Mouse (Mus musculus) telencephalon, adult 2 months (tissue): ENCODE data around the gene Ttll12.

Experiments
- DNase-seq: peaks from one replicate; pipeline ENCODE4 v3.0.0-alpha.2; 2011; ENCODE audit warnings: low read depth, low spot score

The Ttll12 gene

DNA sequence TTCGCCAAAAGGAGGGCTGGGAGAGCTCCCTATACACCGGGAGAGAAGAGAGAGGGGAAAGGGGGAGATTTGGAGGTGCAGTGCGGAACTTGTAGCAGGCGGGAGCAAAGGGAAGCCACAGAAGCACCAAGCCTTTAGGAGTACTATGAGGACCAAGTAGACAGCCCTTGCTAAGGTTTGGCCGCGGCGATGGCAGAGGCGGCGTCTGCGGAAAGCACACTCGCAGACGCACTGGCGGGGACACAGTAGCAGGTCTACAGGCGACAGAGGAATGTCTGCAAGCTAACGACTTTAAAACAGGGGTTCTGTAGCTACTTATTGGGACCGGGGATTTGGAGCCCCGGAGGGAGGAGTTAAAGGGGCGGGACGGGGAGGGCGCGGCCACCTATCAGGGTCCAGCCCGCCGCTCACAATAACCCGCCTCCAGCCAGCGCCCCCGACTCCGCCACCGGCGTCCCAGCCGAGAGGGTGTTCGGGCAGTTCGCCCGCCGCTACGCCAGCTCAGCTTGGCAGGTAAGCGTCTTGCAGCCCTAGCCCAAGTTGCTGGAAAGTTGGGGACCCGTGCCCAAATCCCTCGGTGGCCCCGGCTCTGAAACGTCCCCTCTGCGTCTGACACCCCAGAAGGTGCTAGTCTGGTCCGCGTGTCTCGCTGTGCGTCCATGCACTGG lies 68.4 kb downstream of the Ttll12 start, which contains the start of gene Bik:
Gene Bik (plus strand): TSS at position 439 of the 668 bp plus-strand sequence.
- no peak for DNase-seq
